Mouse (Mus musculus) thymus, adult 18-20 months (tissue): ENCODE measurements at regions not wholly inside any gene's neighbourhood (a gene's known extent, or its start where the extent isn't known, plus 50 kb on each side); places are given as distances from the start of the nearest gene placed in this dataset.
A peak's percentile ranks its signal among the peaks of the same experiment; 100 is the strongest.

ENCODE experiments used
- DNase-seq, 2 experiments: peaks; one replicate each; pipeline ENCODE4 v3.0.0; 2022; ENCODE audit warnings: mixed read lengths in 2 of 2

DNA sequence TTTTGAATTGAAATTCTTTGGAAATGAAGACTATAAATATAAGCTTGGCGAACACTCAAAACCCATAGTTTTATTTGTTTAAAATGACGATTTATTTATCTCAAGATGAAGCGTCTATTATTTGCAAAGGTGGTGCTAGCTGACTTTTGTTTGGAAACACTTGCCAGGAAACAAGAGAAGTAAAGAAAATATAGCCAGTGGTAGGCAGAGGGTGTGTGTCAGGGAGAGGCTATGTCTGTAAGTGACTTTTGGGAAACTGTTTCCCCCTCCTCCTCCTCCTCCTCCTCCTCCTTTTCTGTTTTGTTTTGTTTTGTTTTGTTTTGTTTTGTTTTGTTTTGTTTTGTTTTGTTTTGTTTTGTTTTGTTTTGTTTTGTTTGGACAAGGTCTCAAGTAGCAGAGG, 62.2 kb upstream of the Egln3 start:
- DNase-seq: no peak

DNA sequence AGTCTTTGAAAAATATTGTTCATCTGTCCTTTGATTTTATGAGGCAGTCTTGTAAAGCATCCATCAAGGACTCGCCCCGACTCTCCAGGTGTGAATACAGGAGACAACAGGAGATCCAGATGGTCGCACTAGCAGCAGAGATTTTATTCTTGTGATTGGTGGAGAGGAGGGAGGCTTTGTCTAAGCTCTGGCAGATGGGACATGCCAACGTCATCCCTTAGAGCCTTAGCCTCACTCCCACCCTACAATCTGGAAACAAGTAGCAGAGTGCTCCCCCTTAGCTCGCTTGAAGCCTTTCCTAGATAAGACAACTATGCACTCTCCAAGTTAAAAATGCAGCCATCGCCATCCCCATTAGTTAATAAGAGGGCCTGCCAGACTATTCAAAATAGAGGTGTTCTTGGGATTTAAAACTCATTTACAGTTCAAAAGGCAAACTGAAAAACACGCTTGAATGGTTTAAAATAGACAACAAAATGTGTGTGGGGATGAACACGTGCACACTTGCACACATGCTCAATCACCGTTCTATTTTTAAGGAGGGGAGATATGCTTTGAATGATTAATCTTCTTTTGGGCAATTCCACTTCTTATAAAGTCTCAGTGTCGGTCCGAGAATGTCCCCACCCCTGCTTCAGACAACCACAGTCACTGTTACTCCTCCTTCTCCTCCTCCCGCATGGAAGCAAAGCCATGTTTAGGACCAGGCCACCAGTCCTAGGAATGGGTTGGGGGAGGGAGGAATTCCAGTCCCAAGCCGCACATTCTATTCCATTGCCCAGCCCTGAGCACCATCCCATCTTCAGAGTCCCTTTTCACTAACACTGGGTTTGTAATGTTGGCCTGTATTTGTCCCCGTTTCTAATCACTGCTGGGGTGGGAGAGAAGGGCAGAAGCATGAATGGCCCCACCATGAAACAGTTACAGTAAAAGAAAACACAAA, 61.5 kb upstream of the Egln3 start:
- DNase-seq: no peak

DNA sequence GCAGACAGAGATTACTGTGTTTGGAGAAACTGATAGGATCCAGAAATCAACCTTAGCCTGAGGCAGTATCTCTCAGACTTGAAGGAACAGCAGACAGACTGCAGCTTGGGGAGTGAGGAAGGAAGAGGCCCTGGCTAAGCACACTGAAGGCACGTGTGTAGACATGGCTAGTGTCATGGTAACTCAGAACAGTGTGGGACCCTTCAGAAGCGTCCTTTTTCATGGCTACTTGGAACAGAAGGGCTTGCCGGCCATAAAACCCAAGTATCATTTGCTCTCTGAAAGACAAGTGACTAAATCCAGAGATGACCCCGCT, 60.7 kb upstream of the Egln3 start:
- no peak for DNase-seq

DNA sequence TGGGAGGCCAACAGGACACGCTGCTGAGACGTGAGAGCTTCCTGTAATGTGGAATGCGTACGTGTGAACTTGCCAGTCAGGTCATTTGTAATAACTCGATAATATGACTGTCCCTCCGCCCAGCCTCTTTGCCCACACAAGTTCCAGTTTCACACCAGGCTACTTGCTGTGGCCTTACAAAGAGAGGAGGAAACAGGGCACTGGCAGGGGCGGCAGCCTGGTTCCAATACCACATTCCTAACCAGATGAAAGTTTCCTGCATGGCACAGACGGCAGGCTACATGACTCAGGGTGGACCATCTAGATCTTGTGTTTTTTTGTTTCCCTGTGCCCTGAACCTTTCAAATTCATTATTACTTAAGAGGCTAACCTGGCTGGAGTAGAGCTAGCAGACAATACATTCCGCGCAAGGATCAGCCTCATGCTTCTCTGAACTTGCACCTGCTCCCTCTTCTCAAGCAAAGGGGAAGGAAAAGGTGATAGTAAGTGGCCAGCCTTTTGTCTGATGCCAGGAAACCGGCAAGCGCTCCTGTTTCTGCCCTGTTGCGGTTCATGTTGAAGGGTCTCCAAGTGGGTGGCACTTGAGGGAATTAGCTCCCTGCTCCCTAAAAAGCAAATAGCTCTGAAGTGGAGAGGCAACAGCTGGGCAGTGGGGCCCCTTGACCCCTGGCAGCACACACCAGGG, 60.2 kb upstream of the Egln3 start:
- DNase-seq: no peak

- no peak for DNase-seq
Observed at GRCm38 (mm10) chr12:54262236-54263005, 58.8 kb upstream of the Egln3 start.

GRCm38 (mm10) chr12:54261426-54261825, 57.8 kb upstream of the Egln3 start:
- no peak for DNase-seq

DNA sequence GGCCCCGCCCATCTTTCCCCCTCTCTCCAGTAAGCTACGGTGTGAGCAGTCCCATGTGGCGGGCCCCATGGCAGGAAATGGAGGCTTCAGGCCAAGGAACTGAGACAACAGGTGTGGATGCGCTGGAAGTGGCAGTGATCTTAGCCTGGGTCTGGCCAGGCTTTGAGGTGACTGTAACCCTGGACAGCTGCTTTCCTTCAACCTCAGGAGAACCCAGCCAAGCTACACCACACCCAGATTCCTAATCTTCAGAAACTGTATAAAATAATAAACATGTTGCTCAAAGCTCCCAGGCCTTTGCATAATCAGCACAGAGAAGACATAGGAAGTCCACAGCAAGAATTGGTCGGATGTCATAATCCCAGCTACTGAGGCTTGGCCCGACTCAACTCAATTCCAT, 56.8 kb upstream of the Egln3 start:
- DNase-seq: no peak

DNA sequence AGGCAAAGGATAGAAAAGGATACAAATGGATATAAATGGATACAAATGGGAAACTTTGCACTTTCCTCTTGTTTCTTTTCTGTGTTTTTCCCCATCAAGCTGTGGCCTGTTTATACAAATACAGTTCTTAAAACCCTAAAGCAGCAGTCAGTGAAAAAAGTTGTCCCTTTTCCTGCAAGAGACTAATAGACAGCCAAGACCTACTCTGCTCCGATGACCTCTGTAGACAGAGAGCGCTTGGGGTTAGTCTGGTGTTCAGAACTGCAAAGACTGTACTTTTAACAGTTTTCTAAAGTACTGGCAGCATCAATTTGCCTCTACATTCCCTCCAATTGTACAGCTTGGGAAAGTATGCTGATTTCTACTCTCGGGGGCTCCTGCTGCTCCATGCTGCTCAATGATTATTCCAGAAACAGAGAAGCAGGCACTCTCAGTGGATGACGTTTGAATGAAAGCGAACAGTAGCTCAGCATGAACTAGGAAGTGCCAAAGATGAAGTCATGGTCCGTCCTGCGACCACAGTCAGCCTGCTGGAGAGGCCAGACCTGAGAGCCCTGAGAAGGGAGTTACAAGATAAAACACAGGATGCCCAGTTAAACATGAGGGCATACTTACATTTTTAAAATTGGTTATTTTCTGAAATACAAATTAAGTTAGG, 54.2 kb upstream of the Egln3 start:
- no peak for DNase-seq

- DNase-seq: peak; percentile 20 to 21
Observed at GRCm38 (mm10) chr12:54256506-54257128, 53.0 kb upstream of the Egln3 start.
